Mouse (Mus musculus) heart, embryonic 12.5 days (tissue): Measurements from ENCODE around the gene Nos1. TPM values are rescaled to one million over a fixed set of nuclear protein-coding genes. Genes with fewer than 3 reads are reported as not detected.

Experiments used
- ATAC-seq: fragments of 200-750 bp; cut with Nextera tagmentation; 2 replicates; pipeline ENCODE4 v1.8.0; 2017; ENCODE audit warnings: moderate TSS enrichment, moderate library complexity; ENCODE audit not compliant: insufficient number of reproducible peaks, low FRiP score
- H3K27ac ChIP-seq: fragments of 300-500 bp; sonication (generic); 2 replicates; pipeline ENCODE4 v1.5.1; 2016; ENCODE audit warnings: mild to moderate bottlenecking, moderate library complexity; ENCODE audit not compliant: poor library complexity, severe bottlenecking
- H3K27me3 ChIP-seq: fragments of 300-500 bp; sonication (generic); replicated peaks from 2 replicates; pipeline ENCODE4 v1.6.1; 2016; ENCODE audit warnings: mild to moderate bottlenecking, moderate library complexity
- H3K36me3 ChIP-seq: fragments of 300-500 bp; sonication (generic); 2 replicates; pipeline ENCODE4 v1.6.1; 2016; ENCODE audit warnings: mild to moderate bottlenecking, moderate library complexity
- H3K4me1 ChIP-seq: fragments of 300-500 bp; sonication (generic); replicated peaks from 2 replicates; pipeline ENCODE4 v1.6.1; 2016; ENCODE audit warnings: mild to moderate bottlenecking
- H3K4me2 ChIP-seq: fragments of 300-500 bp; sonication (generic); 2 replicates; pipeline ENCODE4 v1.6.1; 2016; ENCODE audit warnings: mild to moderate bottlenecking, moderate library complexity
- H3K4me3 ChIP-seq: fragments of 300-500 bp; sonication (generic); 2 replicates; pipeline ENCODE4 v1.5.1; 2016; ENCODE audit warnings: mild to moderate bottlenecking
- H3K9ac ChIP-seq: fragments of 300-500 bp; sonication (generic); 2 replicates; pipeline ENCODE4 v1.6.1; 2016; ENCODE audit warnings: mild to moderate bottlenecking, moderate library complexity
- H3K9me3 ChIP-seq: fragments of 300-500 bp; sonication (generic); replicated peaks from 2 replicates; pipeline ENCODE4 v1.6.1; 2016; ENCODE audit warnings: mild to moderate bottlenecking, moderate library complexity
- WGBS: fragments of 180-500 bp; shearing (Covaris S2); methylation state at CpG from one replicate; pipeline ENCODE4 v1.1.7; 2016; 5-methylcytosine and 5-hydroxymethylcytosine counted together
- polyA plus RNA-seq: library from polyadenylated mRNA; unstranded; fragments of >200 nt; fragmentation: Nextera tagmentation; extraction: Ambion mirVana; gene quantifications from 2 replicates; pipeline ENCODE4 v1.2.1, GENCODE M21; 2016

Gene Nos1
- polyA plus RNA-seq, 1 experiment from 2014 or later = 0.09 TPM

GRCm38 (mm10) chr5:117999061-117999460 lies 218.2 kb downstream of the Nos1 start:
- H3K4me3 ChIP-seq = no peak overlapping the region
- H3K4me1 ChIP-seq = peaks cover 19% of the 10 kb centered on the region
- no peak for ATAC-seq
- no peak overlapping the region for H3K4me2 ChIP-seq
- peaks cover 95% of the 10 kb centered on the region for H3K36me3 ChIP-seq
- no peak overlapping the region for H3K9ac ChIP-seq
- no peak overlapping the region for H3K27ac ChIP-seq
- H3K9me3 ChIP-seq = no peaks in the 10 kb centered on the region
- WGBS = 89% methylated on average over 7 of the region's 7 CpGs
- no peaks in the 10 kb centered on the region for H3K27me3 ChIP-seq

- H3K4me1 ChIP-seq = peaks cover 19% of the 10 kb centered on the region
- H3K4me2 ChIP-seq = no peak overlapping the region
- H3K4me3 ChIP-seq = no peak overlapping the region
- no peaks in the 10 kb centered on the region for H3K9me3 ChIP-seq
- H3K9ac ChIP-seq = no peak overlapping the region
- ATAC-seq = no peak
- WGBS = 79% methylated on average over 11 of the region's 11 CpGs
- H3K36me3 ChIP-seq = peaks cover 92% of the 10 kb centered on the region
- H3K27ac ChIP-seq = no peak overlapping the region
- no peaks in the 10 kb centered on the region for H3K27me3 ChIP-seq
Observed at GRCm38 (mm10) chr5:117999584-117999983, 218.8 kb downstream of the Nos1 start.

GRCm38 (mm10) chr5:118002059-118002458 lies 221.2 kb downstream of the Nos1 start:
- Histone ChIP-seq H3K4me3 (no peak overlapping the region), H3K36me3 (peaks cover 91% of the 10 kb centered on the region), H3K4me1 (peaks cover 21% of the 10 kb centered on the region), H3K27me3 (no peaks in the 10 kb centered on the region), H3K27ac (no peak overlapping the region), H3K9me3 (no peaks in the 10 kb centered on the region), H3K4me2 (no peak overlapping the region), H3K9ac (no peak overlapping the region)
- WGBS = 38% methylated on average over 9 of the region's 9 CpGs
- ATAC-seq = no peak

DNA sequence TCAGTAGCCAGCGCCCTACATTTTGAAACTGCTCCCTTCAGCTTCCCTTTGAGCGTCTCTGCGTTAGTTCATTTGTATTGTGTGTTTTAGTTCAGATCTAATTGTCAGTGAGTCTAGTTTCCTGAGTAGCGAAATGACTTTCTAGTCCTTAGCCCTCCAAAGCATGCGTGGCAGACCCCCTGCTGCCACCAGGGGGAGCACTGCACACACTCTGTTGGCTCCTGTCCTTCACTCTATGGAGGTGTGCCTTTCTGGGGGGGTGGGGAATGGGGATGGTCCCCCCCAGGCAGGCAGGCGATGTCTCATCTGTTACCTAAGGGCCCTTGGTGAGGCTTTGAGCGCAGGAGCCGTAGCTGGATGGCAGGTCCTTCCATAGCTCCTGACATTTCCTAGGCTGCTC lies 223.8 kb downstream of the Nos1 start:
- Histone ChIP-seq H3K4me2 (no peak overlapping the region), H3K4me3 (no peak overlapping the region), H3K9me3 (no peaks in the 10 kb centered on the region), H3K4me1 (0 out of 2 replicates have a peak, but pooled peaks cover 6% of the 10 kb centered on the region), H3K27me3 (no peaks in the 10 kb centered on the region), H3K27ac (no peak overlapping the region), H3K36me3 (peaks cover 91% of the 10 kb centered on the region), H3K9ac (no peak overlapping the region)
- 75% methylated on average over 8 of the region's 8 CpGs for WGBS
- ATAC-seq = no peak

DNA sequence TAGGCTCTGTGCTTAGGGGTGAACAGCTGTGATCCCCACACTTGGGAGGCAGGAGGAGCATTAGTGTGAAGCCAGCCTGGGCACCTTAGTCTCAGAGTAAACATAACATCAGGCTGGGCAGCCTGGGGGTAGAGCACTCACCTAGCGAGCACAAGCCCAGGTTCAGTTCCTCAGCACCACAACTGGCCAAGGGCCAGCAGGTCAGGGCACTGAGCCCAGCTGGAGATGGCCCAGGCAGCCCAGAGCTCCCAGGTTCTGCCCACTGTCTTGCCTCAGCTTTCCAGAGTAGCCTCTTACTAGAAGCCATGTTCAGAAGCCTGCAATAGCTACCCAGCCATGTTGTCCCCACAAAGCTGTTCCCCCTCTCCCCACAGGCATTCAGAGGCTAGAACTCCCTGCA lies 224.9 kb downstream of the Nos1 start:
- no peak overlapping the region for H3K4me2 ChIP-seq
- H3K4me3 ChIP-seq = no peak overlapping the region
- 94% methylated on average over 1 of the region's 1 CpGs for WGBS
- H3K27me3 ChIP-seq = no peaks in the 10 kb centered on the region
- H3K9me3 ChIP-seq = no peaks in the 10 kb centered on the region
- H3K27ac ChIP-seq = no peak overlapping the region
- no peak for ATAC-seq
- H3K9ac ChIP-seq = no peak overlapping the region
- H3K36me3 ChIP-seq = peaks cover 89% of the 10 kb centered on the region
- H3K4me1 ChIP-seq = 0 out of 2 replicates have a peak, but pooled peaks cover 6% of the 10 kb centered on the region

GRCm38 (mm10) chr5:118008344-118008743 lies 227.5 kb downstream of the Nos1 start:
- Histone ChIP-seq H3K36me3 (peaks cover 66% of the 10 kb centered on the region), H3K9me3 (no peaks in the 10 kb centered on the region), H3K27ac (no peak overlapping the region), H3K4me2 (no peak overlapping the region), H3K9ac (no peak overlapping the region), H3K4me1 (0 out of 2 replicates have a peak, but pooled peaks cover 10% of the 10 kb centered on the region), H3K4me3 (no peak overlapping the region), H3K27me3 (no peaks in the 10 kb centered on the region)
- ATAC-seq = no peak
- 85% methylated on average over 13 of the region's 13 CpGs for WGBS

Other genes starting within 250 kb of the Nos1 start
- gene Fbxo21, start 195.7 kb downstream of the Nos1 start, polyA plus RNA-seq = 67.3 and 71.2 TPM in 2 replicates
- gene Tesc, start 246.7 kb downstream of the Nos1 start, polyA plus RNA-seq = 17.3 and 20.4 TPM in 2 replicates